Mouse (Mus musculus): Measurements from ENCODE around the gene Amigo1. TPM values are rescaled to one million over a fixed set of nuclear protein-coding genes. Genes with fewer than 3 reads are reported as not detected.

Amigo1 gene
- polyA plus RNA-seq, 1 experiment from 2014 or later, result 3.2 TPM

DNA sequence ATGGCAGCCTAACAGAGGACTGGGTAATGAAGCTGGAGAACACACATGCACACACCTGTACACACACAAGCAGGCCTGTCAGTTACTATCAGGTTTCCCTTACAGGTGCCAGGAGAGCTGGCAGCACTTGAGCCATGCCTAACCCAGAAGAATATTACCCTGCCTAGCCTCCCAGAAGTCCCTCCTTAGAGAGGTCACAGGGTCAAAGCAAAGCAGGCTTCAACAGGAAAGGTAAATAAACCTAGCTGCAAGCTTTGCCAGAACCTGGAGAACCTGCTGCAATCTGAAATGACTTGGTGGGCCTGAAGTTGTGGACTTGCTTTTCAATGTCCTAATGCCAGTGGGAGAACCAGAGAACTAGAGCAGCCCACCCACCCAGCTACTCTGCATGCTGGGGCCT is 16.4 kb downstream of the Amigo1 start:
- Histone ChIP-seq H3K4me3 (no peak overlapping the region), H3K27me3 (no peaks in the 10 kb centered on the region), H3K9me3 (replicated peaks) (no peaks in the 10 kb centered on the region), H3K9ac (no peak overlapping the region), H3K36me3 (peaks cover 38% of the 10 kb centered on the region), H3K4me2 (no peak overlapping the region), H3K4me1 (replicated peaks) (peaks cover 14% of the 10 kb centered on the region), H3K27ac (no peak overlapping the region)
- no peak for ATAC-seq (replicated peaks; ENCODE audit: insufficient number of reproducible peaks, insufficient read depth, low FRiP score, low read depth)

DNA sequence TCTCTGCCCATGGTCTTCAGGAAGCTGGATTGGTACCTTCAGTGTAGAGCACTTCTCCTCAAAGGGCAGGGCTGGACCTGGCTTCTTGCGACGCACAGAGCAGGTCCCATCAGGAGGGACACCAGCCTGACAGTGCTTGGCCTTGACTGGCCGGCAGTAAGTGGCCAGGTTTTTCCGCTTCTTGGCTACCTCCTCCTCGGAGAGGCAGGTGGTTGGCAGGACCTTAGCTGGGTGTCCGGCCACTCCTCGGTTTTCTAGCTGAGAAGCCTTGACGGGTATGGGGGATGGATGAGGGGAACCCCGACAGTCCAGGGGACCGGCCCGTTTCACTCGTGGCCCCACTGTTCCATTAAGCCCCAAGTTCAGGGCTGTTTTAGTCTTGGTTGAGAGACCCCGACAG is 17.1 kb downstream of the Amigo1 start:
- H3K36me3 ChIP-seq, result peaks cover 38% of the 10 kb centered on the region
- no peaks in the 10 kb centered on the region for H3K27me3 ChIP-seq
- H3K4me2 ChIP-seq, result no peak overlapping the region
- H3K4me1 ChIP-seq (replicated peaks), result peaks cover 13% of the 10 kb centered on the region
- H3K4me3 ChIP-seq, result no peak overlapping the region
- ATAC-seq (replicated peaks; ENCODE audit: insufficient number of reproducible peaks, insufficient read depth, low FRiP score, low read depth), result no peak
- no peak overlapping the region for H3K9ac ChIP-seq
- 91% methylated on average over 13 of the region's 13 CpGs for WGBS
- no peaks in the 10 kb centered on the region for H3K9me3 ChIP-seq (replicated peaks)
- no peak overlapping the region for H3K27ac ChIP-seq

DNA sequence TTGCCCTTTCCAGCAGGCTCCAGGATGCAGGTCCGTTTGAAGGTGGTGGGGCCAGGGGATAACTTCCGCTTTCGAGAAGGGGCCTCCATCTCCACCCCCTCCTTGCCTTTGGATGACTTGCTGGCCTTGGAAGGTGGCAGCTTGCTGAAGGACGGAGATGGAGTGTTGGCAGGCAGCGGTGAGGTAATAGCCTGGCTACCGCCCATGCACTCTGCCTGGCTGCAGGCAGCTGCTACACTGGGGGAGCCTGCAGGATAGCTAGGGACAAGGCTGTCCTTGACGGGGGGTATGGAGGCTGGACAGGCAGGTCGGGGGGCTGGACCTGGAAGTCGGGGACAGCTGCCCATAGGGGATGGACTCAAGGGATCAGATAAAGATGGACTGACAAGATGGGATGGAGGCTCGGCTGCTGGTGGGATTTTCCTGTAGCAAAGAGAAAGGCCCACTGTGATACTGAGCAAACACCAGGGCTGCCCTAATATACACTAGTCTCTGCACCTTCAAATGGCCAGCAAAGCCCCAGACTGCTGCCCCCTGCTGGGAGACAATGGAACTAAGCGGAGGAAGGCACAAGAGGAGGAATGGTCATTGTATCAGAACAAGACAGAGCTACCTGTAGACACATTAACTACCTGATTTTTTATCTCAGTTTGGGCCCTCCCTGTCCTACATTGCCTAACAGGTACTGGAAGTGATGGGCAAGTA is 17.6 kb downstream of the Amigo1 start:
- Histone ChIP-seq H3K9ac (no peak overlapping the region), H3K27ac (no peak overlapping the region), H3K4me2 (no peak overlapping the region), H3K9me3 (replicated peaks) (no peaks in the 10 kb centered on the region), H3K4me1 (replicated peaks) (peaks cover 14% of the 10 kb centered on the region), H3K4me3 (no peak overlapping the region), H3K27me3 (no peaks in the 10 kb centered on the region), H3K36me3 (peaks cover 38% of the 10 kb centered on the region)
- no peak for ATAC-seq (replicated peaks; ENCODE audit: insufficient number of reproducible peaks, insufficient read depth, low FRiP score, low read depth)
- WGBS, result 81% methylated on average over 11 of the region's 11 CpGs

GRCm38 (mm10) chr3:108204470-108204869 is 18.3 kb downstream of the Amigo1 start:
- Histone ChIP-seq H3K27ac (no peak overlapping the region), H3K4me2 (no peak overlapping the region), H3K27me3 (no peaks in the 10 kb centered on the region), H3K9me3 (replicated peaks) (no peaks in the 10 kb centered on the region), H3K4me1 (replicated peaks) (peaks cover 21% of the 10 kb centered on the region), H3K9ac (no peak overlapping the region), H3K4me3 (no peak overlapping the region), H3K36me3 (peaks cover 38% of the 10 kb centered on the region)
- no peak for ATAC-seq (replicated peaks; ENCODE audit: insufficient number of reproducible peaks, insufficient read depth, low FRiP score, low read depth)
- 81% methylated on average over 11 of the region's 11 CpGs for WGBS

GRCm38 (mm10) chr3:108205601-108206000 is 19.5 kb downstream of the Amigo1 start:
- H3K4me2 ChIP-seq, result no peak overlapping the region
- peaks cover 38% of the 10 kb centered on the region for H3K36me3 ChIP-seq
- no peaks in the 10 kb centered on the region for H3K9me3 ChIP-seq (replicated peaks)
- H3K4me3 ChIP-seq, result no peak overlapping the region
- H3K27ac ChIP-seq, result no peak overlapping the region
- peaks cover 24% of the 10 kb centered on the region for H3K4me1 ChIP-seq (replicated peaks)
- no peak for ATAC-seq (replicated peaks; ENCODE audit: insufficient number of reproducible peaks, insufficient read depth, low FRiP score, low read depth)
- WGBS, result 83% methylated on average over 8 of the region's 8 CpGs
- H3K9ac ChIP-seq, result no peak overlapping the region
- no peaks in the 10 kb centered on the region for H3K27me3 ChIP-seq

- H3K4me1 ChIP-seq (replicated peaks), result peaks cover 20% of the 10 kb centered on the region
- H3K9ac ChIP-seq, result no peak overlapping the region
- H3K4me3 ChIP-seq, result no peak overlapping the region
- peak overlapping the region; percentile 1; the same call in 1 of the 2 replicates for H3K4me2 ChIP-seq
- ATAC-seq (replicated peaks; ENCODE audit: insufficient number of reproducible peaks, insufficient read depth, low FRiP score, low read depth), result no peak
- no peaks in the 10 kb centered on the region for H3K9me3 ChIP-seq (replicated peaks)
- 78% methylated on average over 15 of the region's 15 CpGs for WGBS
- peaks cover 37% of the 10 kb centered on the region for H3K36me3 ChIP-seq
- H3K27ac ChIP-seq, result no peak overlapping the region
- no peaks in the 10 kb centered on the region for H3K27me3 ChIP-seq
These were observed 20.7 kb downstream of the Amigo1 start for GRCm38 (mm10) chr3:108206731-108207375.

DNA sequence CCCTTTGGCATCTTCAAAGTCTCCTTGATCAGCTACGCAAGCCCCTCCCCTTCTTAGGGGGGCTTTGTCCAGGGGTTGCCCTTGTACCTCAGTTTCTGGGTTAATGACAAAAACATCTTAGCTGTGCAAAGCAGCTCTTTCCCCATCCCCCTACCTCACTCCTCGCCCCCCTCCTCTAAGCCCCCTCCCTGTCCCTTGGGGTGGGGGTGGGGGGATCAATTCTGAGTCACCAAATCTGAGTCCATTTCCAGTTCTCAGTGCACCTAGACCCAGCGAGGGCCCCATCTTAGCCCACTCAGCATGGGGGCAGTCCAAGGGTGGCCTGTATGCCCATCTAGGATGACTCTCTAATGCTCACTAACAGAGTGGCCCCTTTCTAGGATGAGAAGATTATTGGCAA is 22.9 kb downstream of the Amigo1 start:
- no peak for ATAC-seq (replicated peaks; ENCODE audit: insufficient number of reproducible peaks, insufficient read depth, low FRiP score, low read depth)
- no peak overlapping the region for H3K27ac ChIP-seq
- H3K4me2 ChIP-seq, result peak overlapping the region; percentile 93
- no peaks in the 10 kb centered on the region for H3K9me3 ChIP-seq (replicated peaks)
- peaks cover 20% of the 10 kb centered on the region for H3K4me1 ChIP-seq (replicated peaks)
- peaks cover 24% of the 10 kb centered on the region for H3K36me3 ChIP-seq
- H3K4me3 ChIP-seq, result peak overlapping the region; percentile 82
- H3K27me3 ChIP-seq, result peaks cover 3% of the 10 kb centered on the region; the same call in 1 of the 2 replicates
- H3K9ac ChIP-seq, result peak overlapping the region; percentile 78; the same call in 1 of the 2 replicates
- WGBS, result 82% methylated on average over 3 of the region's 3 CpGs

DNA sequence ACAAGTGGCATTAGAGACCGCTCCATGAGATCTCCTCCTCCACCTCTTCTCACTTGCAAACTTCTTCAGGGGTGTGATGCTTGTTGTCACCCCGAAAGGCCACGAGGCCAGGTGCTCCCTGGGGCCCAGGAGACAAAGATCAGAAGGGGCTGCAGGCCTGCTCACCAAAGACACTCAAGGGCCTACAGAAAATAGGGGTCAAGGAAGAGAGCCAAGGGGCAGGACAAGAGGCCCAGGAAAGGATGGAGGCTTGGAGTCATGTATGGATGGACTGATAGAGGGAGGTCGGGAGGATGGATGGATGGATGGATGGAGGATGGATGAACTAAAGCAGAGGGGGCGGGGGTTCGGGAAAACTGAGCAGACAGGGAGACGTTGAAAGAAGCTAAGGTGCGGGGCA is 23.4 kb downstream of the Amigo1 start:
- H3K4me2 ChIP-seq, result peak overlapping the region; percentile 93
- no peaks in the 10 kb centered on the region for H3K9me3 ChIP-seq (replicated peaks)
- peaks cover 7% of the 10 kb centered on the region; the same call in 1 of the 2 replicates for H3K27me3 ChIP-seq
- no peak overlapping the region for H3K27ac ChIP-seq
- H3K4me3 ChIP-seq, result peak overlapping the region; percentile 82
- peak overlapping the region; percentile 78 for H3K9ac ChIP-seq
- H3K36me3 ChIP-seq, result peaks cover 20% of the 10 kb centered on the region
- peaks cover 20% of the 10 kb centered on the region for H3K4me1 ChIP-seq (replicated peaks)
- no peak for ATAC-seq (replicated peaks; ENCODE audit: insufficient number of reproducible peaks, insufficient read depth, low FRiP score, low read depth)
- 7% methylated on average over 8 of the region's 8 CpGs for WGBS

DNA sequence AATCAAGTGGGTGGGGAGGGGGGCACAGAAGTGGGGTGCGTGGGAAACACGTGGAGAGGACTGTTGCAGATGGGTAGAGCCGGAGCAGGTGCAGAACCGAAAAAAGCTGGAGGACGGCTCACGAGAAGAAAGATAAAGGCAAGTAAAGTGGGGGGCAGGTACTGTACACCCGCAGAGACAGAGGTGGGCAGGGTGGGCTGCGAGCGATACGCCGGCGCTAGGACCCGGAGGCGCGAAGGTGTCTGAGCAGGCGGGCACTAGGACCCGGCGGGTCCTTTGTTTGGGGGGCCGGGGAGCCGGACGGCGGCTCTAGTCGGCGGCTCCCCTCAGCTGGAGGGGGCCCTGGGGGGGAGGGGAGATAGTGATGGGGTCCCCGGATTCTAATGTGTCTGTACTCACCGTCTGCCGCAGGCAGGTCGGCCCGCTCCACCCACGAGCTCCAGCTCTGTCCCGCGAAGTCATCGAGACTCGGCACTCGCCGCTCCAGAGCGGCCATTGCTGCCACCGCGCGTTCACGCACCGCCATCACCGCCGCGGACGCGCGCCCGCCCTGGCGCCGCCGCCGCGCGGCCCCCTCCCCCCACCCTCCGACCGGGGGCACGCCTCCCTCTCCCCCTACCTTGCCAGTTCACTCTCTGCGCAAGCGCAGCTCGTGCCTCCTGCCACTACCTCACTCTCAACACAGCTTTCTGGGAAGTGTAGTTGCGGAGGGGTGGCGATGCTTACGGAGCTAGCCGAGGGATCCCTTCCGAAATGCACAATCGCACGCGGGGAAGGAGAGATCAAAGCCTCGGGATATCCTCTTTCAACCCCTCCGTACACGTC is 24.0 kb downstream of the Amigo1 start:
- peaks cover 20% of the 10 kb centered on the region for H3K4me1 ChIP-seq (replicated peaks)
- H3K4me2 ChIP-seq, result peak overlapping the region; percentile 93
- H3K27ac ChIP-seq, result peak overlapping the region; percentile 91
- H3K9ac ChIP-seq, result peak overlapping the region; percentile 78
- peaks cover 7% of the 10 kb centered on the region; the same call in 1 of the 2 replicates for H3K27me3 ChIP-seq
- H3K4me3 ChIP-seq, result peak overlapping the region; percentile 82
- peaks cover 15% of the 10 kb centered on the region for H3K36me3 ChIP-seq
- under 1% methylated on average over 60 of the region's 72 CpGs for WGBS
- peak; percentile 96 for ATAC-seq (replicated peaks; ENCODE audit: insufficient number of reproducible peaks, insufficient read depth, low FRiP score, low read depth)
- H3K9me3 ChIP-seq (replicated peaks), result no peaks in the 10 kb centered on the region

DNA sequence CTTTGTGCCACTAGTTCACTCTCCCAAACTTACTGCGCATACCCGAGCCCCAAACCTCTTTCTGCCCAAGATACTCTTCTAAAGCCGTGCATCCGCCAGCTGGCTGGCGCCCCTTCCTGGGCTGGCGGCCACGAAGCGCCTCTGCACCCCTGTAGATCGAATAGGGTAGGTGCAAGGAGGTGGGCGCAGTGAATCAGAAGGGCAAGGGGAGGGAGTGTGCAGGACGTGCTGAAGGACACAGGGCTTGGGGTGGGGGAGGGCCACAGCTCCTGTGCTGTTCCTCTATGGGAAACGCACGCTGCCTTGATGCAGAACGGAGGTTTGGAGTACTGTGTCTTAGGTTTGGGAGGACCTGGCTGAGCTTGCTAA is 24.6 kb downstream of the Amigo1 start, which contains the start of gene Atxn7l2:
Atxn7l2 (minus strand) TSS at position 164 of the 369 bp plus-strand sequence.
- peak; percentile 71 for ATAC-seq (replicated peaks; ENCODE audit: insufficient number of reproducible peaks, insufficient read depth, low FRiP score, low read depth)

DNA sequence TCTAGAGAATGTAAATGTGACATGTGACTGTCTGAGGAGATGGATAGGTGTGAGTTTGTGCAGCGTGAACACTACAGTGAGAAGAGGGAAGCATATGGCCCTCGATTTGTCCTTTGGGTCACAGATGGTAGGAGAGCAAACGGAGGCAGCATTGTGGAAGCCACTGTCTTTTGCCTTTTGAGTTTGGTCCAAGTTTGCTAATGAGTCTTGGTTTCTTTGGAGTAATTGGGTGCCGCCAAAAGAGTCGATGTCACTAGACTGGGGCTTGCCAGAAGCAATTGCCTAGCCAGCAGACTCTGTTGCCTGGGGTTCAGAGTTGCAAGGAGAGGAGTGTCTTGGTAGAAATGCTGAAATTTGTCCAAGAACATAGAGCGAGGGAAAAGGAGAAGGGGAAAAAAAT is 25.7 kb downstream of the Amigo1 start:
- no peak for ATAC-seq (replicated peaks; ENCODE audit: insufficient number of reproducible peaks, insufficient read depth, low FRiP score, low read depth)
- peaks cover 20% of the 10 kb centered on the region for H3K4me1 ChIP-seq (replicated peaks)
- H3K4me3 ChIP-seq, result no peak overlapping the region
- H3K4me2 ChIP-seq, result no peak overlapping the region
- H3K9ac ChIP-seq, result no peak overlapping the region
- H3K36me3 ChIP-seq, result no peaks in the 10 kb centered on the region
- WGBS, result 81% methylated on average over 6 of the region's 6 CpGs
- H3K9me3 ChIP-seq (replicated peaks), result no peaks in the 10 kb centered on the region
- H3K27ac ChIP-seq, result no peak overlapping the region
- H3K27me3 ChIP-seq, result peaks cover 16% of the 10 kb centered on the region

More for the DNA sequence above, 24.6 kb downstream of the Amigo1 start, which contains the start of gene Atxn7l2:
- Histone ChIP-seq H3K27me3 (peaks cover 7% of the 10 kb centered on the region), H3K9me3 (replicated peaks) (no peaks in the 10 kb centered on the region), H3K27ac (peak within 1 kb of the TSS; percentile 91), H3K9ac (peak within 1 kb of the TSS; percentile 78), H3K4me3 (peak within 1 kb of the TSS; percentile 82), H3K4me1 (replicated peaks) (peaks cover 20% of the 10 kb centered on the region), H3K36me3 (peaks cover 9% of the 10 kb centered on the region; the same call in 1 of the 2 replicates), H3K4me2 (peak within 1 kb of the TSS; percentile 93)
- WGBS, result 0% methylated on average over 14 of the region's 14 CpGs

Data from heart, embryonic 15.5 days (tissue).